Mouse (Mus musculus) megakaryocyte-erythroid progenitor cell, adult 5-6 weeks (primary cell): ENCODE measurements around the gene Tbx2. TPM values are rescaled to one million over a fixed set of nuclear protein-coding genes. Genes with fewer than 3 reads are reported as not detected.
A peak's percentile ranks its signal among the peaks of the same experiment; 100 is the strongest.

Experiments
- ATAC-seq: replicated peaks from 2 replicates; pipeline ENCODE4 v1.8.0; 2016; ENCODE audit warnings: mild to moderate bottlenecking, inconsistent platforms; ENCODE audit not compliant: severe bottlenecking, poor library complexity, low FRiP score, low TSS enrichment
- total RNA-seq, 2 experiments: library from RNA; stranded (forward) in 1 of 2; stranded (reverse) in 1 of 2; fragments of 200-1000, 215-1000 nt in 1 of 2; fragments of >200 nt in 1 of 2; fragmentation: Nextera tagmentation in 1 of 2; gene quantifications; 2 replicates each; pipeline ENCODE4 v1.2.3; 2014 to 2017

Gene Tbx2
- total RNA-seq, 2 experiments from 2014 or later, result 0.19 TPM; not detected in 1

DNA sequence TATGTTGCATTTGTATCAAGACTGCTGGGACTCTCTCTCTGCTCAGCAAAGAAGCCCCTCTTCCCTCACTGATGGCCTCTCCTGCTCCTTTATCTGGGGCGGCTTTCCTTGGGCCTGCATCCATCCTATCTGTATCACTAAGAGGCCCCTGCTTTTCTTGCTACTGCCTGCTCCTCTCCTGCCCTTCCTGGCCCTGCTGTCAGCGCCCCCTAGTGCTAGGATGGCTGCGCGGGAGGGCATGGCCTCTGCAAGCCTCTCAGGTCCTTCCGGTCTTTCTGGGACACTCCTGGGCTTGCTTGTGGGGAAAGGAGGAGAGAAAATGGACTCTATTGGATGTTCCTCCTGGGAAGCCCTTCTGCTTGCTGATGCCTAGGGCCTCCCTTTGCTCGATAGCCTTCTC is 9.2 kb upstream of the Tbx2 start:
- ATAC-seq, result peak; percentile 72

DNA sequence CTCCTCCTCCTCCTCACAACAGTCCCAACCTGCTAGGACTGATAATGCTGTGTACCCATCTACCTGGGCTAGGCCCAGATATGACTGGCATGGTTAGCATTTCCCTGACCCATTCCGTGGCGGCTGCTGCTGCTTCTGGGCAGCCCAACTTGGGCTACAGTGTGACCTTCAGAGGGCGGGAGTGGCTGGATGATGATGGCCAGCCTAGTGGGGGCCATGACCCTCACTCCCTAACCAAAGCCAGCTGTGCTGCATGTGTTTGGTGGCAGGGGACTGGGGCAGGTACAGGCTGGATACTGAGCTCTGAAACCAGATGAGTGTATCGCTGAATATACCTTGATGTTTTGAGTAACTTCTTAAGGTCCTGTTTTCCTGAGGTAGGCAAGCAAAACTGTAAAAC is 8.6 kb upstream of the Tbx2 start:
- ATAC-seq, result no peak

DNA sequence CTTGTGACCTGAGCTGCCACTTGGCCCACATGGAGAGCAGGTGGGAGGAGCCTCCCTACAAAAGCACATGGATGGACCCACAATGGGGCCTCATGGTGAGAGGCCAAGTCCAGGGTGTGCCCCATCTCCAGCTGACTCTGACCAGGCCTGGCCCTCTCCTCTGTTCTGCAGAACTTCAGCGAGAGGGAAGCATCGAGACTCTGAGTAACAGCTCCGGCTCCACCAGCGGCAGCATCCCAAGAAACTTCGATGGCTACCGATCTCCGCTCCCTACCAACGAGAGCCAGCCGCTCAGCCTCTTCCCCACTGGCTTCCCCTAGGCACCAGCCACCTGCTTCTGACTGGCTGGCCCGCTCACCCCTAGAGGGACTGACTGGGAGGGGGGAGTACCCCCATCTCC is 7.3 kb upstream of the Tbx2 start:
- ATAC-seq, result no peak

DNA sequence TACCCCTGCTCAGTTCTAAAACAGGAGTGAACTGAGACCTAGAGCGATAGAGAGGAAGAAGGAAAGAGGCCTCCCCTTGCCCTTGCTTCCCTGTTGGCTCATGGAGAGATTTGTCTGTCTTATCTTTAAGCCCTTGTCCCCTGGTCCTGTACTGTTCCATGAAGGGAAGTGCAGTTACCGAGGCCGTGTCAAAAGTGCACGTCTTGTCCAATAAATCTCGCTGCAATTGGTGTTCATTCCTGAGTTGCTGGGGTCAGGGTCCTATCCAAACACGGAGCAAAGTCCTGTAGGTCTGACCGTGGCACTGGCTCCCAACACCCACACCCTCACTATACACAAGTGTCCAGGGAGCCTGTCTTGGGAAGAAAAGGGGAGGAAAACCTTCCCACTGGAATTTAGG is 6.5 kb upstream of the Tbx2 start:
- ATAC-seq, result no peak

DNA sequence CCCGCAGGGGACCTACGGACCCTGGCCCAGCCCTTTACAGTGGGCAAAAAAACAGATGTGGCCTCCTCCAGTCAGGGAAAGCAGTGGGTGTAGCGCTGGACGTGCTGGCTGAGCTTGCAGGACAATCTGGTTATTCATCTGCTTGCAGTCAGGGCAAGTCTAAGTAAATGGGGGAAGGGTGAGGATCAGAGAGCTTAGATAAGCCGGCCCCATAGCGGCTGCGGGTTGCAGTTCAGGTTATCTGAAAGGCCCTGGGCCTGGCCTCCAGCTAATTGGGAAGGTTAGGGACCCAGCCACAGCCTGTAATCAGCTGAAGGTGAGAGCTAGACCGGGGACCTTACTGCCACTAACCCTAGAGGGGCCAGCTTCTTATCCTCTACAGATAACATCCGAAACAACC is 5.0 kb upstream of the Tbx2 start:
- ATAC-seq, result peak; percentile 63

DNA sequence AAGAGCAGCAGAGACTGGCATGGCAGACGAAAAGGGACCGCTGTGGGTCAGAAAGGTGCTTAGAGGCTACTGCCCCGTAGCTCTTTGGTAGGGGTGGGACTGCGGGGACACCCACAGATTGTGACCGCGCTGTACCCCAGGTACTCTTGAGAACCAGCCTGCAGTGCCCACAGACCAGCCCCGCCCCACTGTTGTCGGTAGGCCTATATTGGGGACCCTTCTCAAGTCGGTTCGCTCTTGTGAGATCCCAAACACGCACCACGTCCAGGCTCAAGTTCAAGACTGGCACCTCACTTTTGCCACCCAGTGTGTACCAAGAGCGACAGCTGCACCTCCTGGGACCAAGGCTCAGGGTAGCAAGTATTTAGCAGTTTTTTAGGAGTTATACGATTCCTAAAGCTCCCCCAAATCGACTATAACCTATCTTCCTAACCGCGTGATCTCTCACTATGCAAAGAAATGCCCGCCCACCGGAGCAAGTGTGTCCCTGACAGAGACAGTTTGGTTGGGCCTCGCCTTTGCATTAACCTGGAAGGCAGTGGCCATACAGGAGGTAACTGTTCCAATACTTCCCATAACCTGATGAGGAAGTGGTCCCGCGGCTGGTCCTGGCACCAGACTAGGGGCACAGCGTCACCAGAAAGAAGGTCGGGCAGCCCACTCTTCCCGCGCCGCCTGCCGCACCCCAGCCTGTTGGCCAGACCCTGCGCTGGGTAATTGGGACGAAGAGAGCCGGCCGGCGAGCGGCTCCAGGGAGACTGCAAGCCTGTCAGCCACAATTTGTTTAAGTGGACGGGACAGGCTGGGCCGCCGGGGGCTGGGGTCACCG is 3.4 kb upstream of the Tbx2 start:
- ATAC-seq, result no peak

DNA sequence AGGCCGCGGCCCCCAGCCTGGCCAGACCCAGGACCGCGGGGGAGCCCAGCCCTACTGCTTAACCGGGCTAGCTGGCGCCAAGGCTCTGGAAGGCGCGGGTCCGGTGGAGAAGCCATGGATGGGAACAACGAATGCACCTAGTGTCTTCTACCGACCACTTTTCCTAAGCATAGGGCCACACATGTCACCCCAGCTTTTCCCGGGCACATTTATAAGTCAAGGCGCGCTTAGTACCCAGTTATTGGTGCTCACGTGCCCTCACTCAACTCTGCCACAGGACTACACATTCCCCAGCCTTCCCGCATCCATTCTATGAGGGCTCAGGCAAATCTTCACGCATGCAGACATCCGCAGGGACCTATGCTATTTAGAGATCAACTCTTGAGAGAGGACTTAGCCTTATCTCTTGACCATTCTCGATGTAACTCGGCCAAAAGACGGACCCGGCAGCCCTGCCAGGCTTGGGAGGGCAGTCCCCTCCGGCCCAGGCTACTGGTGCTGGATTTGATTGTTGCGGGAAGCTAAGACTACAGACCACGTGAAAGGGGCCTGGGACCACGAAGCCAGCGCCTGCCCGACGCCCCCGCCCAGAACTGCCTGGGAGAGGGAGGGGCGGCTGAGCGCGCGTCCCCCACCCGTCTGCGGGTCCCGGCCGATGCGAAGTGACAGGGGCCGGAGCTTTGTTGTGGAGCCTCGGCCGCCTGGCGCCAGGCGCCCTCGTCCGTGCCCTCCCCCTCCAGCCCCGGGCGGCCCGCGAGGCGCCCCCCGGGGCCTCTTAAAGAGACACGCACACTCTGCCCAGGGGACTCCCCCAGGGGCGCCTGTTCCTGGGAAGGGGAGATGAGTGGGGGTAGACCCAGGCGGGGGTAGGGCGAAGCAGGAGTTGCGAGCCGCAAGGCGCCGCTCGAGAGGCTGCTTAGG is 2.6 kb upstream of the Tbx2 start:
- no peak for ATAC-seq

DNA sequence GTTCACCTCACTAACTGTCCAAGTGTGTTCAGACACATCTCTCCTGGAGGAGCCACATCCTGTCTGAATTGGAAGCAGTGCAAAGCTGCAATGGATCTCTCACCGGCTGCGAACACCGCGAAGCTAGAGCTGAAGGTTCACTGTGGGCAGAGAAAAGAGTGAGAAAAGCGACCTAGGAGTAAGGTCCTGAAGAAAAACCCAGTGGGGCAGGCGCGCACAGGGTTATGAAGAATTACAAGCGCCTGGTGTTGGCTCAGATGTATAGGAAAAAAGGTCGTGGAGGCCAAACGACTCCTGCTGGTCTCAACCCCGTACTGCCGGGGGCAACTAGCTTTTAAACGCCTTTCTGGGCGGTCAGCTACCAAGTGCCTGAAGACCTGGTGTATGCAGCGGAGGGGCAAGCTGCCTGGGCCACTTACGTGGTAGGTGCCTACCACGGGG is 1.4 kb upstream of the Tbx2 start:
- ATAC-seq, result no peak; the same call in 1 of the 2 replicates

DNA sequence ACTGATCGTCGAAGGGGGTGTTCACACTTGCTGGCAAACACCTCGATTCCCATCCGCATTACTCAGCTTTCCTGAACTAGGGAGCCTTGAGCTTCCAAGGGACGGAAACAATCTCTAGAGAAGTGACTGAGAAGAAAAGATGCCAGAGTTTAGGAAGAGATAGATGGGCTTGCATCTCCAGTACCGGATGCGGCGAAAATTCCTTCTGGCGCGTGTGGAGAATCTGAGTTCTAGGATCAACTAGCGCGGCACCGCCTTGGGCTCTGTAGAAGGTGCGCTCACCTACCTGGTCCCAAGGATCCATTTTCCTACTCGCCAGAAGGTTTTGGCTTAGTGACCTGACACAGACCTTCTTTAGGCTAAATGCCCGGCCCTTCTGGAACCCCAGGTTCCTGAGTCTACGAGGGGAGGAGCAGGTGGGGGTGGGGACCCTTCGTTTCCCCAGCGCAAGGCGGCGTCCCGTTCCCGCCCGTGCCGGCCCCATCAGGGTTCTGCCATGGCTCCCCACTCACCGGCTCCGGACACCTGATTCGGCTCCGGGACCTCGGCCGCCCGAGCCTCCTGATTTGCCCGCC is 608 bp upstream of the Tbx2 start:
- ATAC-seq, result no peak

DNA sequence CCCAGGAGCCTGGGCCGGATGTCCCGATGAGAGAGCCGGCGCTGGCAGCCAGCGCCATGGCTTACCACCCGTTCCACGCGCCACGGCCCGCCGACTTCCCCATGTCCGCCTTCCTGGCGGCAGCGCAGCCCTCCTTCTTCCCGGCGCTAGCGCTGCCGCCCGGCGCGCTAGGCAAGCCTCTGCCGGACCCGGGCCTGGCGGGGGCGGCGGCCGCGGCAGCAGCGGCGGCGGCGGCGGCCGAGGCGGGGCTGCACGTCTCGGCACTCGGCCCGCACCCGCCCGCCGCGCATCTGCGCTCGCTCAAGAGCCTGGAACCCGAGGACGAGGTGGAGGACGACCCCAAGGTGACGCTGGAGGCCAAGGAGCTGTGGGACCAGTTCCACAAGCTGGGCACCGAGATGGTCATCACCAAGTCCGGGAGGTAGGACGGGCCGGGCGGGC is 750 bp downstream of the Tbx2 start:
- no peak for ATAC-seq

DNA sequence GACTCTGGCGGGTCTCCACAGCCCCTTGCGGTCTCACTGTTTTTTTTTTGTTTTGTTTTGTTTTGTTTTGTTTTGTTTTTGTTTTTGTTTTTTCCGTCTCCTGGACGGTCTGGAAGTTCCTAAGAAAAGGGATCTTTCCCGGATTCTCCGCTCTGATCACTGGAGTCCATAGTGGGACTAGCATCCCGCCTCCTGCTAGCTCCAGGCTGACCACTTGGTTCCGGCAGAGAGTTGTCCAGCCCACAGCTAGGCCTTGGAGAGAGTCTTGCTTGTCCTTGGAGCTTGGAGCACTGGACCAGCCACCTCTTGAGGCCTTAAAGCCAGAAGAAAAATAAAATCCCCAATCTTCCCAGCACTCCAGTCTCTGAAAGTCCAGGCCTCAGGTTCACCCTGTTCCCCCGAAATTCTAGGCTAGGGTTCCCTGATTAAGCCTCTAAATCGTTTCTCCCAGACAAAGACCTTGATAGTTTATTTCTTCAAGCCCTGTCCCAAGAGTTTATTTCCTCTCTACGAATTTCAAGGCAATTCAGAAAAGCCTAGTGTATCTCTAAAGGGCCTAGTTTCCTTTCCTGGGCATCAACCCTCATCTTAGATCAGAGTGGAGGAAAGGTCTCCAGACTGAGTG is 1.5 kb downstream of the Tbx2 start:
- ATAC-seq, result no peak

DNA sequence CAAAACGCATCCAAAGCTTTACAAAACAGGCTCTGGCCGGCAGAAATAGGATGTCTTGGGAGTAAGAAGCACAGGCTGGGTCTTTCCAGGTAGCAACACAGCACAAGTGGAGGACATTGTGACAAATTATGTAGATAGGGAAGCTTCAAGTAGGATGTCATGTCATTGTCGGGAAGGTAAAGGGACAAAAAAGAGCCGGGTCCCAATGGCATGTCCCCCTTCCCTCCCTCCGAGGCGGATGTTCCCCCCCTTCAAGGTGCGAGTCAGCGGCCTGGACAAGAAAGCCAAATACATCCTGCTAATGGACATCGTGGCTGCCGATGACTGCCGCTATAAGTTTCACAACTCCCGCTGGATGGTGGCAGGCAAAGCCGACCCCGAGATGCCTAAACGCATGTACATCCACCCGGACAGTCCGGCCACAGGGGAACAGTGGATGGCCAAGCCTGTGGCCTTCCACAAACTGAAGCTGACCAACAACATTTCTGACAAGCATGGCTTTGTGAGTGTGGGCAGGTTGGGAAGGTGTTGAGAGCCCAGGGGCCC is 2.1 kb downstream of the Tbx2 start:
- ATAC-seq, result no peak

DNA sequence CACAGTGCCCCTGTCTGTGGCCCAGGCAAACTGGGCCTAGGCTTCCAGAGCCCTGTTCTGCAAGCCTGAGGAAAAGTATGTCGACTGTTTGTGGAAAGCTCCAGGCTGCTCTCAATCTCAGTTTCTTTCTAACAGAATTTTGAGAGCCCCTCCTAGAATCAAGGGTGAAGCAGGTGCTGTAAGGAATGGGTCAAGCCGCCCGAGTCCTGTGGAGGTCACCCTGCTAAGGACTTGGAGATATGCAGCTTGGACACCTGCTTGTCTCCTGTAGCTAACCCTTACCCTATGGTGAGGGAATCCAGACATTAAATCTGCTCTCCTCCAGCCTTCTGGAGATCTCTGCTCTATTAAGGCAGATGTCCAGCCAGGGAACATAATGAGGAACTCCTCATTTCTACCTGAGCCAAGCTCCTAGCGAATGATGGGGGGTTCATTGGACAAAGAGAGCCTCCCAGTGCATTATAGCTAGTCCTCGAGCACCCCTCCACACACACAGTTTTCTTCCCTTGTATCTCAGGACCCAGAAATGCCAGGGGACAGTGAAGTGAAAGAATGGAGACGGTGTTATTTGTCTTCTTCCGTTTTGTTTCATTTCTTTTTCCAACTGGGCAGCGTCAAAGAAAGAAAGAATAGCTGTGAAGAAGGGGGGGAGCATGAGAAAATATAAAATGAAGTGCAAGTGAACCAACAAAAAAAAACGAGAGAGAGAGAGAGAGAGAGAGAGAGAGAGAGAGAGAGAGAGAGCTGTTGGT is 2.8 kb downstream of the Tbx2 start:
- no peak for ATAC-seq

DNA sequence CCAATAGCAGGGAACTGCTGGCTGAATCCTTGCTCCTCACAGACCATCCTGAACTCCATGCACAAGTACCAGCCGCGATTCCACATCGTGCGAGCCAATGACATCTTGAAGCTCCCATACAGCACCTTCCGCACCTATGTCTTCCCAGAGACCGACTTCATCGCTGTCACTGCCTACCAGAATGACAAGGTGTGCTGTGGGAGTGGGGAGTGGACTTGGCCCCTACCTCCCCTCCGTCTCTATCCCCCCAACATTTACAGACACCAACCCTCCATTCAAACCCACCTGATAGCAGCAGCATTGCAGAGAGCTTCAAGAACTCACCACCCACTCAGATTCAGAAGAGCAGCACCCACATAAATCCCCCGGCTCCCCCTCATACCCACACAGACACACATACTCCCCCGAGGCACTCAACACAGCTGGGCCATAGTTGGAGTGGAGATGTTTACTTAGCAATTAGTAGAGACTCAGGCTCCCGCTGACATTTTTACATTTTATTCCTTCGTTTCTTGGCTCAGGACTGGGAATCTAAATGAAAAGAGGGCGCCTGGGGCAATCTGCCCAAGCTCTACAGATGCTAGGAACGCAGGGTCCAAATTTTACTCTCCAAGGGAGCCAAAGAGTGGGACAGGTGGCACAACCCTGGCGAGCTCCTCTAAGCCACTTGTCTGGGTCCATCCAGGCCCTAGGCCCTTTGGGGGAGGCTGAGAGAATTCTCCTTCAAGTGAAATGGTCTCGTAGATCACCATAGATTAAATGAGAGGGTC is 3.6 kb downstream of the Tbx2 start:
- ATAC-seq, result no peak

DNA sequence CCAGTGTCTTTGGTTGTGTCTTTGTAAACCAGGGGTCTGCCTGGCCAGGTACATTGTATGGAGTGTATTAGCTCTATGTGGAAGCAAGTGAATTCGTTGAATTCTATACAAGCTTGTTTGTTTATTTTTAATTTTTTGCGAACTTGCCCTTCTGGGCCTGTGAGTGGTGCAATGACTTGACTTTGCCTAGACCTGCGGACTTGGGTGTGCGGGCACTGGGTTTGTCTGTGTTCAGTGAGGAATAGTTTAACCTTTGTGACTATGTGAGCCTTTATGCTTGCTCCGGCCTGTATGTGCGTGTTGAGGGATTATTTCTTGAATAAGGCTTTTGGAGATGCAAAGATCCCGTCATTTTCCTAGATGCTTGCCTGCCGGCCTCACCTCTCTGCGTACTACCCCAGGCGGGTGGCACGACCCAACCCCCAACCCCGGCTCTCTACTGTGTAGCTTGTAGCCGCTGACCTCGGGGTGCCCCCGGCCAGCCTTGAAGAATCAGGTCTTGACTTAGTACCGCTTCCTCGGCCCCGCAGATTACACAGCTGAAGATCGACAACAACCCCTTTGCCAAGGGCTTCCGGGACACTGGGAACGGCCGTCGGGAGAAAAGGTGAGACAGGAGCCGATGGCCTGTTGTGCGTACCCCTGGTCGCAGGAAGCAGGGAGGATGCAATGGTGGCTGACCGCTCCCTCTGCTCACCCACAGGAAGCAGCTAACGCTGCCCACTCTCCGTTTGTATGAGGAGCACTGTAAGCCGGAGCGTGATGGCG is 4.4 kb downstream of the Tbx2 start:
- no peak for ATAC-seq

DNA sequence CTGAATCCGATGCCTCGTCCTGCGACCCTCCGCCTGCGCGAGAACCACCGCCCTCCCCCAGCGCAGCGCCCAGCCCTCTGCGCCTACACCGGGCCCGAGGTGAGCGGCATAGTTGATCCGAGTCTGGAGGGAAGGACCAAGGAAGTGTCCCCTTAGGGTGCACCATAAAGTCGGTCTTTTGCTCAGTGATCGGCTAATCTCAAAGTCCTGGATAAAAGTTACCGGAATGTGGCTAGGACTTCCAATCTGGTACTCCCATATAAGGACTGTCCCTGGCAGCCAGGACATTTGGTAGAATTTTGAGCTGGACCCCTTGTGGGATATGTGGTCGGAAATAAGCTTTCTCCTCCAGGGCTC is 4.9 kb downstream of the Tbx2 start:
- no peak for ATAC-seq

DNA sequence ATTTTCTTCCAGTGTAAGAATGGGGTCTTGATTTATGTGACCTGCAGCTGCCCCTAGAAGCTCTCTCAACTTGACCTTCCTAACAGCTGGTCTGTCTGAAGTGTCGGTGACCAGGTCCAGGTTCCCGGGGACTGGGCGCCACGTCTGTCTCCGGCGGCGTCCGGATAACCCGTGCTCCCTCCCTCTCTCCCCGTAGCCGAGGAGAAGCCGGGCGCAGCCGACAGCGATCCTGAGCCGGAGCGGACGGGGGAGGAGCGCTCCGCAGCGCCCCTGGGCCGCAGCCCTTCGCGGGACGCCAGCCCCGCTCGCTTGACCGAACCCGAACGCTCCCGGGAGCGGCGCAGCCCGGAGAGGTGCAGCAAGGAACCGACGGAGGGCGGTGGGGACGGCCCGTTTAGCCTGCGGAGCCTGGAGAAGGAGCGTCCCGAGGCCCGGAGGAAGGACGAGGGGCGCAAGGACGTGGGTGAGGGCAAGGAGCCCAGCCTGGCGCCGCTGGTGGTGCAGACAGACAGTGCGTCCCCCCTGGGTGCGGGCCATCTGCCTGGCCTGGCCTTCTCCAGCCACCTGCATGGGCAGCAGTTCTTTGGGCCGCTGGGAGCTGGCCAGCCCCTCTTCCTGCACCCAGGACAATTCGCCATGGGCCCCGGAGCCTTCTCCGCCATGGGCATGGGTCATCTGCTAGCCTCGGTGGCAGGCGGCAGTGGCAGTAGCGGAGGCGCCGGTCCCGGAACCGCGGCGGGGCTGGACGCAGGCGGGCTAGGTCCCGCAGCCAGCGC is 5.5 kb downstream of the Tbx2 start:
- ATAC-seq, result no peak
